Mouse (Mus musculus) spleen, postnatal 0 days (tissue): Measurements from ENCODE around the gene Rela. TPM values are rescaled to one million over a fixed set of nuclear protein-coding genes. Genes with fewer than 3 reads are reported as not detected.

ENCODE experiments used
- polyA plus RNA-seq: library from polyadenylated mRNA; unstranded; fragments of >200 nt; fragmentation: Nextera tagmentation; extraction: Ambion mirVana; gene quantifications from 2 replicates; pipeline ENCODE4 v1.2.1, GENCODE M21; 2015

Gene Rela
- 30.7 and 35.6 TPM in 2 replicates for polyA plus RNA-seq

DNA sequence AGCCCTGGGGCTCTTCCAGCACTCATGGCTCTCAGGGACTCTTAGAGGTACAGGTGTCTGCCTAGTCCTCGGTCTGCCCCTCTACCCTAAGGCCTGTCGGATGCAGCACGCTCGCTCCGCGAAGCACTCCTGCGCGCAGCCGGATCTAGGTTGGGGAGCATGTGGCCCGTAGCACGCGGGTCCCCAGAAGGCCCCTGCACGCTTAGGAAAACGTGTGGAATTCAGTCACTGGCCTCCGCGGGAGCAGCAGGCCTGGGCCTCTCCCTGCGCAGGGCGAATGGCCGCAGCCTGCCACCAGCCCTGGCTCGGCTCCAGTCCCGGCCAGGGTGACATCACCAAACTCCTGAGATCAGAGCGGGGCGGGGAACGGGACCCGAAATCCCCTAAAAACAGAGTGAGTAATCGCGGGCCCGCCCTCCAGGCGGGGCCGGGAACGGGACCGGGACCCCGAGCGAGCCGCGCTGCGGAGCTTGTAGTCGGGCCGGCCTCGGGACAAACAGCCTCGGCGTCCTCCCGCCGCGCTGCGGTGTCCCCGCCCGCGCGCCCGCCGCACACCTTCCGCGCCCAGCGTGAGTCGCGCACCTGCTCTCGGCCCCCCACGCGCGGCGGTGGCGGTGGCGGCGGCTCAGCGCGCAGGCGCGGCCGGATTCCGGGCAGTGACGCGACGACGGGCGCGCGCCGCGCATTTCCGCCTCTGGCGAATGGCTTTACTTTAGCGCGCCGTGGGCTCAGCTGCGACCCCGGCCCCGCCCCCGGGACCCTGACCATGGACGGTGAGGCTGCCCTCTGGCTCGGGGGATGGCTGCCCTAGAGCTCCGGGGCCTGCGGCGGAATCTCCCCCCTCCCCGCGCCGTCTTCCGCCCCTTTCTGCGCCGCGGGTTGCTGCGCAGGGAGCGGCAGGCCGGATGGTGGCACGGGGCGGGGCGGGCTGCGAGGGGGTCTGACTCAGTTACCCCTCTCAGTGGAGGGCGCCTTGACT lies at the start of gene Rela:
Gene Rela, plus strand, starts transcription at position 415 of the 979 bp plus-strand sequence.

DNA sequence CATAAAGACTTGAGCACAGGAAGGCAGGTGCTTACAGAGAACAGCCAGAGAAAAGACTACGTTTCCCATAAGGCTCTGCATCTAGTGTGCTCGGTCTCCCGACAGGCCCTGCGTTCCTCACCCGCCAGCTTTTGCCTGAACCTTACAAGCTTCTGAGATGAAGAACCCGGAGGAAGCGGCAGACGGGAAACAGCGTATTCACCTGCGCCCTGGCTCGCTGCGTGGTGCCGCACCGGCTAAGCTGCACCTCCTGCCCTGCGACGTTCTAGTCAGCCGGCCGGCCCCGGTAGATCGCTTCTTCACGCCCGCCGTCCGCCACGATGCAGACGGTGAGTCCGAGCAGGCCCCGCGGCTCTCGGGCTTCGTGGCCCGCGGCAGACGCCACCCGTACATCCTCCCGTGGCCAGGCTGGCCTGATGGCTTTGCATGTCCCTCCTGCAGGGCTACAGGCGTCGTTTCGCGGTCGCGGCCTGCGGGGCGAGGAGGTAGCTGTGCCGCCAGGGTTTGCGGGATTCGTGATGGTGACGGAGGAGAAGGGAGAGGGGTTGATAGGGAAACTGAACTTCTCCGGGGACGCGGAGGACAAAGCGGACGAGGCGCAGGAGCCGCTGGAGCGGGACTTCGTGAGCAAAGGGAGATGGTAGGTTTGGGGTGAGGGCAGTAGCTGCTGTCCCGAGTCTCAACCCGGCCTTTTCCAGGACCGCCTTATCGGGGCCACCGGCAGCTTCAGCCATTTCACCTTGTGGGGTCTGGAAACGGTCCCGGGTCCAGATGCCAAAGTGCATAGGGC lies 35.3 kb upstream of the Rela start, which contains the start of gene Rnaseh2c:
Gene Rnaseh2c, plus strand, starts transcription at position 122 of the 790 bp plus-strand sequence.

GRCm38 (mm10) chr19:5609547-5610404 lies 27.5 kb upstream of the Rela start, which contains the start of gene Kat5:
Kat5 (minus strand) TSS chr19:5610237.

GRCm38 (mm10) chr19:5662981-5663913 lies 26.0 kb downstream of the Rela start, which contains the start of gene Sipa1:
Sipa1 (minus strand) TSS chr19:5663707.

DNA sequence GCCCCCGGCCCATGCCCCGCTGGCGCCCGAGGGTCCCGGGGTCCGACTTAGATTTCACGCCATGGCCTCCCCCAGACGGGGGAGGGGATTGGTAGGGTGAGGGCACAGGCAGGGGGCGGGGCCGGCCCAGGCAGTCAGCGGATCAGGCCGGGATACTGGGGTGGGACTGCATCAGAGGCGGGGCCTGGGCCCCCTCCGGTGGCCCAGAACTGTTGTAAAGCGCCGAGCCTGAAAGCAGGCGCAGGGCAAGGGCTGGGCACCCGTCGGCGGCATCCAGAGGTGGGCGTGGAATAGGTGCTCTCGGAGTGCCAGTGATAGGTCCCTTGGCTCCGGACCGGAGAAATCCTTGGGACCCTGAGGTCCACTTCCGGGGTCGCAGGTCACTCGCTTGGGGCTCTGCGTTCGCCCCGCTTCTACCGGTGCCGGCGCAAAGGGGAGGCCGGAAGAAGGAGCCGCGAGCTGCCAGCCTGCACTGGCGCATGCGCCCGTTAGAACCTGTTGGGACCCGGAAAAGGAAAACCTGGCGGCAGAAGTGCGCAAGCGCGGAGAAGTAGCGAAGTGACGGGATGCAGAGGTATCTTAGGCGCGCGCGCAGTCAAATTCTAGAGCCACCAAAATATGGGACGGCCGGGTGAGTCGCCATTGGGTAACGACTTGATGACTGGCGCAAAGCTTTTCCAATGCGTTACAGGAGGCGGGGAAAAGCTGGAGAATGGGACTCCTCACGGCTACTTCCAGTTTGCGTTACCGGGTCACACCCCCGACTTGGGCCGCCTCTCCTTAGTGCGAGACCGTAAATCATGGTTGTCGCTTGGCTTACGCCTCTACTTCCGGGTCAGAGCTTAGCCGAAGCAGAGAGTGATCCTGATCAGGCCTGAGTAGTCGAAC lies 51.2 kb downstream of the Rela start, which contains the start of the genes Map3k11 and Pcnx3:
Gene Map3k11, plus strand, starts transcription at position 543 of the 888 bp plus-strand sequence.
Gene Pcnx3, minus strand, starts transcription at position 709 of the 888 bp plus-strand sequence.

Other genes starting within 250 kb of the Rela start
- 51.2 and 52.4 TPM in 2 replicates for gene Sart1, start 248.8 kb upstream of the Rela start, polyA plus RNA-seq
- 0.19 and 0.29 TPM in 2 replicates for gene Tsga10ip, start 235.0 kb upstream of the Rela start, polyA plus RNA-seq
- 130 and 141 TPM in 2 replicates for gene Drap1, start 212.5 kb upstream of the Rela start, polyA plus RNA-seq
- gene AI837181, start 212.3 kb upstream of the Rela start, polyA plus RNA-seq = 25.6 and 28.8 TPM in 2 replicates
- gene Fosl1, start 189.9 kb upstream of the Rela start, polyA plus RNA-seq = not detected in 2 replicates
- 5.3 and 6.5 TPM in 2 replicates for gene Ccdc85b, start 179.6 kb upstream of the Rela start, polyA plus RNA-seq
- 55.0 and 60.8 TPM in 2 replicates for gene Fibp, start 176.9 kb upstream of the Rela start, polyA plus RNA-seq
- gene Ctsw, start 169.0 kb upstream of the Rela start, polyA plus RNA-seq = 4.3 and 6.1 TPM in 2 replicates
- 30.8 and 37.7 TPM in 2 replicates for gene Efemp2, start 163.5 kb upstream of the Rela start, polyA plus RNA-seq
- gene Mus81, start 149.1 kb upstream of the Rela start, polyA plus RNA-seq = 19.9 and 21.2 TPM in 2 replicates
- 1,515 and 1,595 TPM in 2 replicates for gene Cfl1, start 147.0 kb upstream of the Rela start, polyA plus RNA-seq
- 0.19 and 0.21 TPM in 2 replicates for gene 1700020D05Rik, start 133.7 kb upstream of the Rela start, polyA plus RNA-seq
- 7.8 and 7.9 TPM in 2 replicates for gene Snx32, start 126.9 kb upstream of the Rela start, polyA plus RNA-seq
- 0.07 TPM in 1 of 2 replicates, not detected in the other for gene Ovol1, start 76.8 kb upstream of the Rela start, polyA plus RNA-seq
- 4.7 and 5.9 TPM in 2 replicates for gene Ap5b1, start 69.5 kb upstream of the Rela start, polyA plus RNA-seq
- gene Rnaseh2c, start 35.6 kb upstream of the Rela start, polyA plus RNA-seq = 154 and 175 TPM in 2 replicates
- 33.2 and 34.5 TPM in 2 replicates for gene Kat5, start 27.2 kb upstream of the Rela start, polyA plus RNA-seq
- gene Sipa1, start 26.2 kb downstream of the Rela start, polyA plus RNA-seq = 37.1 and 42.1 TPM in 2 replicates
- gene Map3k11, start 51.3 kb downstream of the Rela start, polyA plus RNA-seq = 13.1 and 15.0 TPM in 2 replicates
- 10.6 and 13.9 TPM in 2 replicates for gene Pcnx3, start 51.4 kb downstream of the Rela start, polyA plus RNA-seq
- gene Kcnk7, start 66.9 kb downstream of the Rela start, polyA plus RNA-seq = 1.3 and 1.6 TPM in 2 replicates
- gene Ehbp1l1, start 88.8 kb downstream of the Rela start, polyA plus RNA-seq = 101 and 113 TPM in 2 replicates
- 66.1 and 67.9 TPM in 2 replicates for gene Fam89b, start 92.2 kb downstream of the Rela start, polyA plus RNA-seq
- gene Ltbp3, start 103.4 kb downstream of the Rela start, polyA plus RNA-seq = 13.0 and 19.2 TPM in 2 replicates
- gene Scyl1, start 133.9 kb downstream of the Rela start, polyA plus RNA-seq = 22.7 and 26.7 TPM in 2 replicates
- gene Frmd8, start 237.8 kb downstream of the Rela start, polyA plus RNA-seq = 18.5 and 20.2 TPM in 2 replicates
- 8.4 and 14.3 TPM in 2 replicates for gene Slc25a45, start 240.3 kb downstream of the Rela start, polyA plus RNA-seq